Mouse (Mus musculus): ENCODE measurements at regions not wholly inside any gene's neighbourhood (a gene's known extent, or its start where the extent isn't known, plus 50 kb on each side); places are given as distances from the start of the nearest gene placed in this dataset.

DNA sequence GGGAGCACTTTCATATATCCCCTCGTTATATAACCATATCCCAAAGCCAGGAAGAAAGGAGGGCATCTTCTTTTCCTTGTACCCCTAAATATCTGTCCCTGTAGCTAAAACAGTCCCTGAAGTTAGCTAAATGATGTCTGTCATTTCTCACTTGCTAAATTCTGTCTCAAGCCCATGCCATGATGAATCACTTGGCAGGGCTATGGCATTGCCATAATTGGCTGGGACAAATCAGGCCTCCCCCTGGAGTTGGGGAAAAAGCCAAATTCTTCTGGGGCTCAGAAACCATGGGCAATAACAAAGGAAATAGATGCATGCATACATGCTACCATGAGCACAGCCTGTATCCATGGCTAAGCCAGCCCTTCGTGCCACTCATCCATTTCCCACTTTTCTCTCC, 223.5 kb upstream of the Lama2 start:
- DNase-seq (ENCODE audit: low spot score), result peak; percentile 35
- no peak overlapping the region for H3K4me3 ChIP-seq (ENCODE audit: low read length)
- no peak overlapping the region for H3K9ac ChIP-seq (replicated peaks; ENCODE audit: low read length)
- H3K9me3 ChIP-seq (ENCODE audit: low read length), result no peaks in the 10 kb centered on the region
- no peaks in the 10 kb centered on the region for H3K36me3 ChIP-seq (ENCODE audit: insufficient read depth, low read length)
- no peak overlapping the region for H3K4me2 ChIP-seq (ENCODE audit: low read depth, low read length)
- no peak overlapping the region for H3K27ac ChIP-seq
- TF ChIP-seq CTCF (IDR thresholded peaks at IDR 0.05; ENCODE audit: low read depth), result no peak
- H3K4me1 ChIP-seq (ENCODE audit: insufficient read depth, low read length), result no peaks in the 10 kb centered on the region
- H3K27me3 ChIP-seq (ENCODE audit: insufficient read depth, low read length), result no peaks in the 10 kb centered on the region
- ATAC-seq, result no peak; the same call in 1 of the 2 replicates
- WGBS, result 62% methylated on average over 2 of the region's 2 CpGs

GRCm38 (mm10) chr10:27863625-27864024, 211.0 kb upstream of the Ptprk start:
- no peak overlapping the region for H3K27ac ChIP-seq
- WGBS, result 70% methylated on average over 2 of the region's 2 CpGs

DNA sequence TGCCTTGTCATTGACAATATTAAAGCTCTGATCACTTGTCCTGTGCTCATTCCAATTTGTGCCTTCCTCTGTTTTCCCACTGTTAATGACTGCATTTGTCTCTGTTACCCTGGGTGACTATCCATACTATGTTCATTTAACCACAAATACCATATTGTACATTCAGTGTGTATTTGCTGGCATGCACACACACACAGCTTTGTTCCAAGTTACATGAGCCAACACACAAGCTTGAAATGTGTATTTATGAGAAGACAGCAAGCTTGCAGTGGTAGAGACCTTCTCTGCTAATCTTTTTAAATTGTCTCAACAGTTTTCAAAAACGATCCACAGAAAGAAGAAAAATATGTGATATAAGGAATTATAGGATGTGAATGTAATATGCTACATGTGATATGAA, 193.8 kb upstream of the Ptprk start:
- Histone ChIP-seq H3K27ac (no peak overlapping the region), H3K4me1 (ENCODE audit: insufficient read depth, low read length) (no peaks in the 10 kb centered on the region), H3K4me3 (ENCODE audit: low read length) (no peak overlapping the region), H3K9ac (replicated peaks; ENCODE audit: low read length) (no peak overlapping the region), H3K27me3 (ENCODE audit: insufficient read depth, low read length) (no peaks in the 10 kb centered on the region), H3K9me3 (ENCODE audit: low read length) (no peaks in the 10 kb centered on the region), H3K4me2 (ENCODE audit: low read depth, low read length) (no peak overlapping the region), H3K36me3 (ENCODE audit: insufficient read depth, low read length) (no peaks in the 10 kb centered on the region)
- DNase-seq (ENCODE audit: low spot score), result no peak
- no peak for TF ChIP-seq CTCF (IDR thresholded peaks at IDR 0.05; ENCODE audit: low read depth)
- no peak for ATAC-seq
- WGBS, result 82% methylated on average over 1 of the region's 1 CpGs

More at GRCm38 (mm10) chr10:27863625-27864024, 211.0 kb upstream of the Ptprk start:
- no peaks in the 10 kb centered on the region for H3K27me3 ChIP-seq (ENCODE audit: insufficient read depth, low read length)
- H3K9me3 ChIP-seq (ENCODE audit: low read length), result no peaks in the 10 kb centered on the region
- ATAC-seq, result no peak
- no peak overlapping the region for H3K4me3 ChIP-seq (ENCODE audit: low read length)
- no peaks in the 10 kb centered on the region for H3K36me3 ChIP-seq (ENCODE audit: insufficient read depth, low read length)
- no peak for DNase-seq (ENCODE audit: low spot score)
- no peak overlapping the region for H3K9ac ChIP-seq (replicated peaks; ENCODE audit: low read length)
- no peaks in the 10 kb centered on the region for H3K4me1 ChIP-seq (ENCODE audit: insufficient read depth, low read length)
- no peak overlapping the region for H3K4me2 ChIP-seq (ENCODE audit: low read depth, low read length)
- TF ChIP-seq CTCF (IDR thresholded peaks at IDR 0.05; ENCODE audit: low read depth), result no peak

- 26% methylated on average over 2 of the region's 2 CpGs for WGBS
- Histone ChIP-seq H3K4me3 (ENCODE audit: low read length) (no peak overlapping the region), H3K9me3 (ENCODE audit: low read length) (no peaks in the 10 kb centered on the region), H3K27ac (no peak overlapping the region), H3K27me3 (ENCODE audit: insufficient read depth, low read length) (no peaks in the 10 kb centered on the region), H3K4me2 (ENCODE audit: low read depth, low read length) (no peak overlapping the region), H3K4me1 (ENCODE audit: insufficient read depth, low read length) (no peaks in the 10 kb centered on the region), H3K9ac (replicated peaks; ENCODE audit: low read length) (no peak overlapping the region), H3K36me3 (ENCODE audit: insufficient read depth, low read length) (no peaks in the 10 kb centered on the region)
- TF ChIP-seq CTCF (IDR thresholded peaks at IDR 0.05; ENCODE audit: low read depth), result no peak
- ATAC-seq (no peak), DNase-seq (ENCODE audit: low spot score) (peak; percentile 51)
Measured at GRCm38 (mm10) chr10:27891778-27892512, 182.7 kb upstream of the Ptprk start.

DNA sequence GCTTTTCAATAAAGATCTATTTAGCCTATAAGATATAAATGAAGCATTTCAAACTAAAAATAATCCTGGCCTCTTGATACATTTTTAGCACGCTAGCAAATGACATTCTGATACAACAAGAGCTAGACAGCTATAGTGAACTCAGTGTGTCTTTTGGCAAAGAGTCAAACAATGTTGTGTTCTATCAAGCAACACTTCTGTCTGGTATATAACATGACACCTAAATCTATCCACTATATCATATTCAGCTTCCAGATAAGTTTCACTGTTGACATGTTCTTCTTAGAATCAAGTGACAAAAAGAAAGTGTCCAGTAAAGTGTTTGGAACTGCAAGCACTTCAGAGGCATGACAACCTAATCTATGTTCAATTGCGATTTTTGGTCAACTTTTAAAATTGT, 158.2 kb upstream of the Ptprk start:
- Histone ChIP-seq H3K4me1 (ENCODE audit: insufficient read depth, low read length) (no peaks in the 10 kb centered on the region), H3K27ac (no peak overlapping the region), H3K4me2 (ENCODE audit: low read depth, low read length) (no peak overlapping the region), H3K9ac (replicated peaks; ENCODE audit: low read length) (no peak overlapping the region), H3K27me3 (ENCODE audit: insufficient read depth, low read length) (no peaks in the 10 kb centered on the region), H3K36me3 (ENCODE audit: insufficient read depth, low read length) (no peaks in the 10 kb centered on the region), H3K4me3 (ENCODE audit: low read length) (no peak overlapping the region), H3K9me3 (ENCODE audit: low read length) (no peaks in the 10 kb centered on the region)
- TF ChIP-seq CTCF (IDR thresholded peaks at IDR 0.05; ENCODE audit: low read depth), result no peak
- DNase-seq (ENCODE audit: low spot score) (no peak), ATAC-seq (no peak)
- WGBS, result 62% methylated on average over 2 of the region's 2 CpGs

DNA sequence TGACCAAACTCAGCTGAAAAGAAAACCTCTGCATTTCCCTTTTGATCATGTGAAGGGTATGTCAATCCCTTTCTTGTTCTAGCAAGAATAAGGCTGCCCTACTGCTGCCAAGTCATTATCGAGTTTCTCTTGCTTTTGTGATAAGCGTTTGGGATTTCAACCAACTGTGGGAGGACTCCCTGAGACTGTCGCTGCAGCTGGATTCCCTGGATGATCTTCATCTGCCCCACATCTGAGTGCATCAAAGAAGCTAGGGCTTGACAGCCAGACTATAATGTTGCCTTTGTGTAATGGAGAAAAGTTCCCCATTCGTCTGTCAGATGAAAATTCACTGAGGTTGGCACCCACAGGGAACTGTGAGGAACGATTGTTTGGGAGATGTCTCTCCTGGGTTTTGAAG, 147.4 kb upstream of the Ptprk start:
- no peak for ATAC-seq
- no peak overlapping the region for H3K4me3 ChIP-seq (ENCODE audit: low read length)
- H3K4me2 ChIP-seq (ENCODE audit: low read depth, low read length), result no peak overlapping the region
- TF ChIP-seq CTCF (IDR thresholded peaks at IDR 0.05; ENCODE audit: low read depth), result no peak
- H3K9ac ChIP-seq (replicated peaks; ENCODE audit: low read length), result no peak overlapping the region
- 42% methylated on average over 5 of the region's 5 CpGs for WGBS
- H3K9me3 ChIP-seq (ENCODE audit: low read length), result no peaks in the 10 kb centered on the region
- DNase-seq (ENCODE audit: low spot score), result no peak
- H3K36me3 ChIP-seq (ENCODE audit: insufficient read depth, low read length), result no peaks in the 10 kb centered on the region
- H3K27me3 ChIP-seq (ENCODE audit: insufficient read depth, low read length), result no peaks in the 10 kb centered on the region
- H3K4me1 ChIP-seq (ENCODE audit: insufficient read depth, low read length), result no peaks in the 10 kb centered on the region
- no peak overlapping the region for H3K27ac ChIP-seq

DNA sequence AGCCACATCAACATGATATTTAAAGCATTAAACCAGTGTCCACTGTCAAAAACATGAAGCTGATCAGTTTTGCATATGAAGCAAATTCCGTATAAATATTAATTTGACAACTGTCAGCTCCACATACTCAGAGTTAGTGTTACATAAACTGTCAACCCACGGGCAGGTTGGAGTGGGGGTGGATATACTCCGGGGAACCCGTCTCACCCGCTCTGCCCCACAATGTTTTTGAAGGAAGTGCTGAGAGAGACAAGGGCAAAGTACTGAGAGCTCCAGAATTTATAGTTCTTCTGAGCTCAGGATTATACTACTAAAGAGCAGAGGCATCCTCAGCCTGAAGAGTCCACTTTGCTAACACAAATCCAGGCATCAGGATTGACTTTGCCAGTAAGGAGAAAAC, 132.5 kb upstream of the Ptprk start:
- Histone ChIP-seq H3K4me3 (ENCODE audit: low read length) (no peak overlapping the region), H3K27me3 (ENCODE audit: insufficient read depth, low read length) (no peaks in the 10 kb centered on the region), H3K4me2 (ENCODE audit: low read depth, low read length) (no peak overlapping the region), H3K36me3 (ENCODE audit: insufficient read depth, low read length) (no peaks in the 10 kb centered on the region), H3K9ac (replicated peaks; ENCODE audit: low read length) (no peak overlapping the region), H3K9me3 (ENCODE audit: low read length) (no peaks in the 10 kb centered on the region), H3K4me1 (ENCODE audit: insufficient read depth, low read length) (no peaks in the 10 kb centered on the region), H3K27ac (no peak overlapping the region)
- ATAC-seq (no peak), DNase-seq (ENCODE audit: low spot score) (no peak)
- 84% methylated on average over 5 of the region's 5 CpGs for WGBS
- TF ChIP-seq CTCF (IDR thresholded peaks at IDR 0.05; ENCODE audit: low read depth), result no peak
